Mouse (Mus musculus): ENCODE results near the gene Gm10330. TPM values are rescaled to one million over a fixed set of nuclear protein-coding genes. Genes with fewer than 3 reads are reported as not detected.
A peak's percentile ranks its signal among the peaks of the same experiment; 100 is the strongest.
"Not testable (repeated sequence)": the region's sequence is repeated elsewhere in the genome, so short reads cannot be mapped to it uniquely, and the experiment has no call there.

Gene Gm10330
- 0.55 and 0.64 TPM in 2 replicates for polyA plus RNA-seq (2015; fragmentation: Nextera tagmentation; extraction: Ambion mirVana)

DNA sequence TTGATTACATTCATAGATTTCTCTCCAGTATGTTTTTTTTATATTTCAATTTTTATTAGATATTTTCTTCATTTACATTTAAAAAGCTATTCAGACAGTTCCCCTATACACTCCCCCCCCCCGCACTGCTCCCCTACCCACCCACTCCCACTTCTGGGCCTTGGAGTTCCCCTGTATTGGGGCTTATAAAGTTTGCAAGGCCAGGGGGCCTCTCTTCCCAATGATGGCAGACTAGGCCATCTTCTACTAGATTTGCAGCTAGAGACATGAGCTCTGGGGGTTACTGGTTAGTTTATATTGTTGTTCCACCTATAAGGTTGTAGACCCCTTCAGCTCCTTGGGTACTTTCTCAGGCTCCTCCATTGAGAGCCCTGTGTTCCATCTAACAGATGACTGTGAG, at the start of gene Gm10330:
Gene Gm10330 (minus strand): TSS at position 101 of the 400 bp plus-strand sequence.
- not testable (repeated sequence) for H3K36me3 ChIP-seq; H3K4me2 ChIP-seq (replicated peaks); H3K4me1 ChIP-seq; H3K9me3 ChIP-seq (replicated peaks); H3K9ac ChIP-seq; ATAC-seq (ENCODE audit: insufficient number of reproducible peaks, low FRiP score, low TSS enrichment, low read depth); H3K27me3 ChIP-seq; H3K27ac ChIP-seq (replicated peaks); H3K4me3 ChIP-seq (replicated peaks)
- WGBS, result 100% methylated on average over 1 of the region's 1 CpGs

DNA sequence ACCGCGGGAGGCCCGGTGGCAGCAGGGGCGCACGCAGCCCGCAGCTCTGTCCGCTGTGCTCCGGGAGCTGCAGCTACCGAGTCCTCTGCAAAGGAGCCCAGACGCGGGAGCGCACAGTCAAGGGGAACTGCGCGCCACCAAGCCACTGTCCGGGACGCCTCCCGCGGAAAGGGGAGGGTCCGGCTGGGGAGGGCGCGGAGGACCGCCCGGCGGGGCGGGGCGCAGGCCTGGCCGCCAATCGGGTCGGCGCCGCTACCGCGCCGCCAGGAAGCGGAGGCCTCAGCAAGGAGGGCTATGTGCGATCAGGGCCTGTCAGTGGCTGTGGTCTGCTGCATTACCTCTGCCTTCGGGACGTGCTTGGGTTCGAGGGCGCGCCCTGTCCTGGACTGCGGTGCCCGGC, 20.7 kb upstream of the Gm10330 start:
- peak overlapping the region; percentile 19 for H3K4me3 ChIP-seq (replicated peaks)
- 18% methylated on average over 38 of the region's 43 CpGs for WGBS
- not testable (repeated sequence) for ATAC-seq (ENCODE audit: insufficient number of reproducible peaks, low FRiP score, low TSS enrichment, low read depth)

GRCm38 (mm10) chr12:23800366-23800765, 20.3 kb upstream of the Gm10330 start:
- not testable (repeated sequence) for H3K36me3 ChIP-seq; H3K9ac ChIP-seq; H3K27me3 ChIP-seq; ATAC-seq (ENCODE audit: insufficient number of reproducible peaks, low FRiP score, low TSS enrichment, low read depth); H3K4me1 ChIP-seq; H3K4me2 ChIP-seq (replicated peaks); H3K27ac ChIP-seq (replicated peaks); H3K9me3 ChIP-seq (replicated peaks)
- H3K4me3 ChIP-seq (replicated peaks), result peak overlapping the region; percentile 19
- WGBS, result 19% methylated on average over 29 of the region's 48 CpGs

More for the DNA sequence above, 20.7 kb upstream of the Gm10330 start:
- H3K9me3 ChIP-seq (replicated peaks); H3K9ac ChIP-seq; H3K27ac ChIP-seq (replicated peaks); H3K4me2 ChIP-seq (replicated peaks); H3K27me3 ChIP-seq; H3K4me1 ChIP-seq; H3K36me3 ChIP-seq: not testable (repeated sequence)
